Mouse (Mus musculus) T-helper 1 cell (primary cell): ENCODE data around the gene Fam222b.
"Not testable (repeated sequence)": the region's sequence is repeated elsewhere in the genome, so short reads cannot be mapped to it uniquely, and the experiment has no call there.

ENCODE experiments used
- in situ Hi-C: fragments of 300-600 bp; cut with MboI, MseI; formaldehyde crosslinking; loops from one replicate; pipeline ENCODE4 v1.15.1; 2025; ENCODE audit warnings: high pct_unique_total_duplicates

Gene Fam222b

DNA sequence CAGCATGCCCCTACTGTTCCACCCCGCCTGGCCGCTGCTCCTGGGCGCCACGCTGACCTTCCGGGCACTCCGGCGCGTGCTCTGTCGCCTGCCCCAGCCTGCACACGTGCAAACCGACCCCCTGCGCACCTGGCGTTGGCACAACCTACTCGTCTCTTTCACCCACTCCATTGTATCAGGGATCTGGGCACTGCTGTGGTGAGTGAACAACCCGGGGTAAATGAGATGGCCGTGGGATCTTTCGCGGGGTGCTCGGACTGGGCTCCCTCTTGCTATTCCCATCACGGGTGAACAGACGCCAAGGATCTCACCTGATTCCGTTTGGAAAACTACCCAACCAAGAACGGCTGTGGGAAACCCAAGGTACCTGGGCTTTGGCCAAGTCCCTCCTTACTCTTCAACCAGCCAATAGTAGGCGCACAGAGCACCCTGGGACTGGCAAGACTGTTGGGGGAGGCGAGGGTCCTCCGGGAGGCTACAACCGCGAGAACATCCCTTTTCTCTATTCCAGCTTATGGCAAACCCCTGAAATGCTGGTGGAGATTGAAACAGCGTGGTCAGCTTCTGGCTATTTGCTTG is 84.5 kb downstream of the Fam222b start:
- in situ Hi-C loops: no loop called here

DNA sequence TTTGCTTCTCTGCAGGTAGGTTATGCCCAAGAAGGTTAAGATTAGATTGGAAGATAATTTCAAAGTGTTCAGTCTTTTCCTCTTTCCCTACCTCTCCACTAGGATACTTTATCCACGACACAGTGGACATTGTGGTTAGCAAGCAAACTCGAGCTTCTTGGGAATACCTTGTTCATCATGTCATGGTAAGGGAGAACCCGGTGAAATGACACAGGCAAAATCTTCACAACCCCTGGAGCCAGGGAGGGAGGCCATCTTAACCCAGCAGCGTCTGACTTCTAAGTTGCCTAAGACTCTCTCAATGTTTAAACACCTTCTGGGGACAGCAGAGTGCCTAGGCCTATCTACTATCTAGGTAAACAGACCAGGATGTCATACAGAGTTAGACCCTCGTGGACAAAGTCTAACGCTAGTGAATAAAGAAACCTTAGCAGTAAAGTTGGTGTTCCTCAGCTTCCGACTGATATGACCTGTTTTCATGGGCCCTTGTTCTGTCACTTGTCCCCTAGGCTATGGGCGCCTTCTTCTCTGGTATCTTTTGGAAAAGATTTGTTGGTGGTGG is 85.1 kb downstream of the Fam222b start:
- in situ Hi-C loops: no loop called here

DNA sequence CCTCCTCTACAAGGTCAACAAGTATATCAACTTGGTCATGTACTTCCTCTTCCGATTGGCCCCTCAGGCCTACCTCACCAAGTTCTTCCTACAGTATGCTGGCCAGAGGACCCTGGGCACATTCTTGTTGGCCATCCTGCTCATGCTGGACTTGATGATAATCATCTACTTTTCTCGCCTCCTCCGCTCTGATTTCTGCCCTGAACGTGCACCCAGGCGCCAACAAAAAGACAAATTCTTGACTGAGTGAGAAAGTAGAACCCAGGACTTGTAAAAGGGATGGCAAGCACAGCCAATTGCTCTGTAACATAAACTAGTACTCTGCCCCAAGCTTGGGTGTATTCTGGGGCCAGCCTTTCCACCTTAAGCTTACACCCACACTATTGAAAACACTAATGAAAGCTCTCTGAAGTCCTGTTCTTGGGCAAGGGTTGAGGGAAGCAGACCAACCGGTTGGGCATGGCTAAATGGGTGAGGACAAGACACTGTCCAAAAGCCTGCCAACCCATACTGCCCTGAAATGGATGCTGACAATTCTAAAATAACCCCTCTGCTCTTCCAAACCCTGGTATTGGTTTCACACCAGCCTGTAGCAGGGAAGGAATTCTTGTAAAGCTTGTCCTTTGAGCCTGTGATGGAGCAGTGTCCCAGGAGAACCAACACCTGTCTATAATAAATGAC is 85.8 kb downstream of the Fam222b start:
- in situ Hi-C loops: no loop called here

DNA sequence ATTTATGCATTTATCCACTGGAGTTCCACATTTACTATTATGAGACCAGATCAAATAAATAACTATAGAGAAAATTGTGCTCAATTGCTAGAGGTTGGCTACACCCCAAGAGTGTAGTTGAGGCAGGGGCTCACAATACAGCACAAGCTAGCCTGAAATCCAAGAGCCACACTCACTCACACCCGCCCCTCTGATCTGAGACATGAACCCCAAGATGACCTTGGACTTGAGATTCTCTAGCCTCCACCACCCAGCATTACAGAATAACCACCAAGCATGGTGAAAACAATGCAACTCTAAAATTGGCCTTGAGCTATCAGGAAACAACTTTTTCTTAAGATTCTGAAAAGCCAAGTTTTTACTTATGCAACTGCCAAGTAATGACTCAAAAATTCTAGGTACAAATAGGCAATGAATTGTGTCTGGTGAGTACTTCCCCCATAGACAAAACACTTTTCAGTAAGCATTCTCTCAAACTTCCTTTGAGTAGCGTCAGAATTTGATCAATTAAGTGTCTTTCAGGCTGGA is 87.4 kb downstream of the Fam222b start:
- in situ Hi-C loops: no loop called here

DNA sequence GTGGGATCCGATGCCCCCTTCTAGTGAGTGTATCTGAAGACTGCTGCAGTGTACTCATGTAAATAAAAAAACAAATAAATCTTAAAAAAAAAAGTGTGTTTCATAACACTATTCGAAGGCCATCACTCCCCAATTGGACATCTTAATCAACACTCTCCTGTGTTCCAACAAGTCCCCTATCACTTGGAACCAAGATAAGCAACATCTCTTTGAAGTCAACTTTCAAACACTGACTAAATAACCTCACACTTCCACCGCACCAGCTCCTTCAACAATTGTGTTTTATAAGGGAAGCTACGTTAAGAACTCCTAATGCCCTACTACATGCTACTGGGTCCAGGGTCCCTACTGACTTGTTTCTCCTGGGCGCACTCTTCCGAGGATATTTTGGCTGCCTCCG is 88.0 kb downstream of the Fam222b start:
- in situ Hi-C loops: no loop called here

DNA sequence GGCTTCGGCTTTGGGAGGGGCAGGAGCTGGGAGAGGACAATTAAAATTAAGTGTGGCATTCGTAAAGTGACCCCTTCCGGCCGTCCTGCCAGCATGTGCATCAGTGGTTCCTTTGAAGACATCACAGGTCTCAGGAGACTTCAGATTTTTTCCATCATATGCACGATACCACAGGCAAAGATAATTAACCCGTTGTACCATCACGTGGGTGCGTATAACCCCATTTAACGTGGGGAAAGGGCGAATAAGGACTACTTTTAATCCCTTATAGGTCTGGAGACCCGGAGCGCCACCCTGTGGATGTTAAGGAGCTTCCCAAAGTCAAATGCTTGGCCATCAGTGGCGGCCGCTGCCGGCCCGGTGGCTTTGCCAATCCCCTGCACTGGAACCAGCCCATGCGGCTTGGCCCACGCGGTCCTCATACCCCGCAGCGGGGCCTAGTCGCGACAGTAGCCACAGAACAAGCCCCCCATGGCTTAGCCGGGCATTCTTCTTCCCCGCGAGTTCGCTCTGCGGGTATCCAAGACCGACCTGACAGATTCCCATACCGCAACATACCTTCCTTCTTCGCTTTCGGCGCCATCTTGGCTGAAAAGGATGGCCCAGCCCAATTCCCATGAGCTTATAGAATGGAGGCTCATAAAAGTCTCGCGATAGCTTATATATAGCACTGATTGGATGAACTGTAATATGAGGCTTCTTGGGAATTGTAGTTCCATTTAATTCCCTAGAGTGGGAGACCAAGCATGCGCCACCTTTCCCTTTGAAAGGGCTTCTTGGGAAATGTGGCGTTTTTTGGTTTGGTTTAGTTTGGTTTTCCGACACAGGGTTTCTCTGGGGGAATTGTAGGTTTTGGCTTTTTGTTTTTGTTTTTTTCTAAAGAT is 88.7 kb downstream of the Fam222b start, which contains the start of gene Rpl23a:
Gene Rpl23a, minus strand, starts transcription at position 624 of the 884 bp plus-strand sequence.
- in situ Hi-C loops: no loop called here

DNA sequence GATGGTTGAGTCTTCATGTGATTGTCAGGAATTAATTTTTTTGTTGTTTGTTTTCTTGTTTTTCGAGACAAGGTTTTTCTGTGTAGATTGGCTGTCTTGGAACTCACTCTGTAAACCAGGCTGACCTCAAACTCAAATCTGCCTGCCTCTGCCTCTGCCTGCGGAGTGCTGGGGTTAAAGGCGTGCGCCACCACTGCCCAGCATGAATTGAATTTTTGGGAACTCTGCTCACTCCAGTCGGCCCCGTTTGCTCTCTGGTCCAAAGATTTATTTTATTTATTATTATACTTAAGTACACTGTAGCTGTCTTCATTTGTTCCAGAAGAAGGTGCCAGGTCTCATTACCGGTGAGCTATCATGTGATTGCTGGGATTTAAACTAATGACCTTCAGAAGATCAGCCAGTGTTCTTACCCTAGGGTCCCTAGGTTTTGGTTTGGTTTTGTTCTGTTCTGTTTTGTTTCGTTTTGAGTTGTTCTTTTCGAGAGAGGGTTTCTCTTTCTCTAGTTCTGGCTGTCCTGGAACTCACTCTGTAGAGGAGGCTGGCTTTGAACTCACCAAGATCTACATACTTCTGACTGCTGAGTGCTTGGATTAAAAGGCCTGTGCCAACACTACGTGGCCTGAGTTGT is 89.5 kb downstream of the Fam222b start:
- in situ Hi-C loops: no loop called here

DNA sequence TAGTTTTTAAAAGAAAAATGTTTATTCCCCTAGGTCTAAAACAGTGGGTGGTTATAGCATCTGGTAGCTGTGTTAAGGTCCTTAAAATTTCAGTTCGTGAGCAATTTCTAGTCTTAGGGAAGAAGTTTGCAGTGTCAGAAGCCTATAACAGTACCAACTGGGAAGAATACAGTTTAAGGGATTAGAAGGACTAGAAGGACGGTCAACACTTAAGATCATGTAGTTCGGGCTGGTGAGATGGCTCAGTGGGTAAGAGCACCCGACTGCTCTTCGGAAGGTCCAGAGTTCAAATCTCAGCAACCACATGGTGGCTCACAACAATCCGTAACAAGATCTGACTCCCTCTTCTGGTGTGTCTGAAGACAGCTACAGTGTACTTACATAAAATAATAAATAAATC is 90.2 kb downstream of the Fam222b start:
- in situ Hi-C loops: not testable (repeated sequence)

DNA sequence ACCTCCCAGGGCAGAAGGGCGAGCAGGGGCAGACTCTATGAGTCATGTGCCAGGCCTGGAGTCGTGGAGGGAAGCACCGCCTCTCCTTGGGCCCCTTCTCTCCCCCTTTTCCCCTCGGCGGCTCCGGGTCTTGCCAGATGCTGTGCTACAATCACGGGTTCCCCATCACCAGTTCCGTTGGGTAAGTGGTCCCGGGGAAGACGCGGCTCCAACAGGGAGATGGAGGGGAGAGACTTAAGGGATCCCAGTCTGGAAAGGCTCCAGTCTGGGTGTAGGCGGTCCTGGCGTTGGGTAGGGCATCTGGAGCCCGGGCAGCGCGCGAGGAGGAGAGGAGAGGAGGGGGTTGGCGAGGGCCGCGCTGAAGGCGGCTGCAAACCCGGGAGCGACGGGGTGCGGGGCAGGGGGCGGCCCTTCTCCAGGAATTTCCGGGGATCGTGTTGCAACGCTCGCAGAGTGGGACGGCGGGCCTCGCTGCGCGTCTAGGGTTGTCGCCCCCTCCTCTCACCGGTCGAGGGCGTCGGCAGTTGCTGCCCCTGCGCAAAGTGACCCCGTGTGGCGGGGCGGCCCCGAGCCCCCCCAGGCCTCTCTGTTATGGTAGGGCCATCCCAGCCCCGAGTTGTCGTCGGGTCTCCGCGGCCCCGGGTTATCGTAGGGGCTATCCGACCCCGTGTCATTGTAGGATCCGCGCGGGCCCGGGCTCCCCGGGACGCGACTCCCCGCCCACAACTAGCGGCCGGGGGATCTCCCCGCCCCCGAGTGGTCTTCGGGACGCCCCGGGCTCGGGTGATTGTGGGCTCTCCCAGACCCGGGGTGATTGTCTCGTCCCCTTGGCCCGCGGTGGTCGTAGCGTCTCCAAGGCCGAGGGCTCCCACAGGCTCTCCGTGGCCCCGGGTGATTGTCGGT is 94.1 kb downstream of the Fam222b start, which contains the start of gene Rab34:
Gene Rab34, plus strand, starts transcription at position 100 of the 903 bp plus-strand sequence.
- in situ Hi-C loops: no loop called here

DNA sequence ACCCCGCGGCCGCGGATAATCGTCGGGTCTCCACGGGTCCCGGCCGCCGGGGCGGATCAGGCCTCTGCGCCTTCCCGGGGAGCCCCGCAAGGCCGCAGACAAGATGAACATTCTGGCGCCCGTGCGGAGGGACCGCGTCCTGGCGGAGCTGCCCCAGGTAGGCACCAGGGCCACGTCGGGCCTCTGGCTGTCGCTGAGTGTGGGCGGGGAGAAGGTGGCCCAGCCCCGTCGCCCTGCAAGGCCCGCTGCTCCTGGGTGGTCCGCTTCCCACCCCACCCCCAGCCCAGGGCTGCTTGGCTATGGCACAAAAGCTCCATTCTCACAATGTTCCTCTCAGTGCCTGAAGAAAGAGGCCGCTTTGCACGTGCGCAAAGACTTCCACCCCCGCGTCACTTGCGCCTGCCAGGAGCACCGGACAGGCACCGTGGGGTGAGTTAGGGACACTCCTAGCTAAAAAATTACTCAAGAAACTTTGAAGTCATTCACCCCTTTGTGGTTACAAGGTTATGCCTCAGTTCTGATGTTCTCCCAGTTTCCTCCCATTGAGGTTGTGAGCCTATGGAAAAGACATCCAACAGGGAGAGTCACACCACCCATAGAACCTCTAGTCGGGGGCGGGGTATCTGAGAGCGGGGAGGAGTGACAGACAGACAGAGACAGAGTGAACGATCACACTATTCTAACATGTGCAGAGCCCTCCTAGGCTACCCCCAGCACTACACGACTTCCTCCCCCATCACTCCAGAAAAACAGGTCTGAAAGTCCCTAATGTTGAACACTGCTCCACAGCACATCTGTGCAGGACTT is 95.0 kb downstream of the Fam222b start:
- in situ Hi-C loops: no loop called here

DNA sequence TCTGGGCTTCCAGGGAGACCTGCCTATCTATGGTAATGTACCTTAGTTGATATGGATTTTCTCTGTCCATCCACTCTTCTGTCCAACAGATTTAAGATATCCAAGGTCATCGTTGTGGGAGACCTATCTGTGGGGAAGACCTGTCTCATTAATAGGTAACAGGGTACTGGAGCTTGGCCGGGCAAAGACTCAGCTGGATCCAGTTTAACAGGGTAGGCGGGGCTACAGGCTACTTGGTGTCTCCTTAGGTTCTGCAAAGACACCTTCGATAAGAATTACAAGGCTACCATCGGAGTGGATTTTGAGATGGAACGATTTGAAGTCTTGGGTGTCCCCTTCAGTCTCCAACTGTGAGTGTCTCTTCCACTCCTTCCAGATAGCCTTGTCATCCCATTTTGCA is 95.6 kb downstream of the Fam222b start:
- in situ Hi-C loops: no loop called here

DNA sequence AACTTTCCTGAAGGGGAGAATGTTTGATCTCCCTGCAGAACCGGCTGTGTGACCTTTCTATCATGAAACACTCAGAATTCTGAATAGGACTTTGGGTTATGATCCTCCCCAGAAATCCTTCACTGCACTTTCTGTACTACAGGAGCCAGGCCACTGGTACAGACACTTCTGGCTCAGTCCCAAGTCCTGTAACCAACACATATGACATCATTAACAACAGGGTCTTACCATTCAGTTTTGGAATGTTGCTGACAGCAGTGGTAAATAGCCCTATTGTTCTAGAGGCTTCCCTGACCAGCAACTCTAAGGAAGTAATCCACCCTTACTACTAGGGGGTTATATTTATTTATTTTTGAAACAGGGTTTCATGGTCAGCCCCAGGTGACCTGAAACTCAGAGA is 98.7 kb downstream of the Fam222b start, which contains the start of gene Proca1:
Gene Proca1, plus strand, starts transcription at position 280 of the 400 bp plus-strand sequence.
- in situ Hi-C loops: no loop called here

DNA sequence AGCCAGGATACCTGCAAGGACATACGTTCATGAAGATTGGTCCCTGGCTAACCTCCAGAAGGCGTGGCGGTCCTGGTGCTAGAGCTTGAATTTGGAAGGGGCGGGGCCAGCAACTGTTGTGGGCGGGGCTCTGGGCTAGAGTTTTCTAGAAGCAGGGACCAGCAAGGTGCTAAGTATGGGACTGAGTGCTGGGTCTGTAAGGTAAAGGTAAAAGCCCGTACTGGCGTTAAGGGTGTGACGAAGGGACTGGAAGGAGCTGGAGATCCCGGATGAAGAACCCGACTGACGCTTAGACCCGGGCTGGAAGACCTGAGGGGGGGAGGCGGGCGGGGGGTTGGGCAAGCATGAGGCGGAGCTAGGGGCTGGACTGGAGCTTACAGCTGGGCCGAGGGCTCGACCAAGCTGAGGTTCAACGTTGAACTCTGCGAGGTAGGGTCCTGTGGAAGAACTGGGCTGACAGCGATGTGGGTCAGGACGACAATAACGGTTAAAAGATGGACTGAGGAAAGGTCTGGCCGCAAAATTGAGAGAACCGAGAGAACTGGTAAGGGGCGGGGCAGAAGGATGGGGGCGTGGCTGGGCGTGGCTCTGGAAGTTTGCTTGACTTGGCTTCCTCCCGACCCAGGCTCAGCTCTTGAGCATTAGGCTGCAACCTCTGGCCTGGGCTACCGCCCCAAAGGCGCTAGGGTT is 100.1 kb downstream of the Fam222b start:
- in situ Hi-C loops: no loop called here

DNA sequence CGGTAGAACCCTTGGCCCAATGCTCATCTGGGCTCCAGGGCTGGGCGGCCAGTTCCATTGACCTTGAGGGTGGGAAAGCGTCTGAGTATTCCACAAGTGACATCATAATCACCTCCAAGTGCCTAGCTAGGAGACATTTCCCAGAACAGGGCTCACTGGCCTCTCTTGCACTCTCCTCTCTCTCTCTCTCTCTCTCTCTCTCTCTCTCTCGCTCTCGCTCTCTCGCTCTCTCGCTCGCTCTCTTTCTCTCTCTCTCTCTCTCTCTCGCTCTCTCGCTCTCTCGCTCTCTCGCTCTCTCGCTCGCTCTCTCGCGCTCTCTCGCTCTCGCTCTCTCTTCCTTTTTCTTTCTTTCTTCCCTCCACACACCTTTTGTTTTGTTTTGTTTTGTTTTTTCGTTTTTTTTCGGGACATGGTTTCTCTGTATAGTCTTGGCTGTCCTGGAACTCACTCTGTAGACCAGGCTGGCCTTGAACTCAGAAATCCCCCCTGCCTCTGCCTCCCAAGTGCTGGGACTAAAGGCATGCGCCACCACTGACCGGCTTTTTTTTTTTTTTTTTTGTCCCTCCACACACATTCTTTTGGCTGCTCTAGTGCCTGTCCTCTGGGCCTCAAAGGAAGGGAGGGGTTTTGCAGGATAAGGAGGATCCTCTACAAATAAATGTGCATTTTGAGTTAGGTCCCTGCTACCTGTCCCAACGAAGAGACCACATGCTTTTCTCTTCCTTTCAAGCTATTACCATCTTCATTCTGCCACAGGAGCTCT is 100.8 kb downstream of the Fam222b start:
- in situ Hi-C loops: no loop called here

DNA sequence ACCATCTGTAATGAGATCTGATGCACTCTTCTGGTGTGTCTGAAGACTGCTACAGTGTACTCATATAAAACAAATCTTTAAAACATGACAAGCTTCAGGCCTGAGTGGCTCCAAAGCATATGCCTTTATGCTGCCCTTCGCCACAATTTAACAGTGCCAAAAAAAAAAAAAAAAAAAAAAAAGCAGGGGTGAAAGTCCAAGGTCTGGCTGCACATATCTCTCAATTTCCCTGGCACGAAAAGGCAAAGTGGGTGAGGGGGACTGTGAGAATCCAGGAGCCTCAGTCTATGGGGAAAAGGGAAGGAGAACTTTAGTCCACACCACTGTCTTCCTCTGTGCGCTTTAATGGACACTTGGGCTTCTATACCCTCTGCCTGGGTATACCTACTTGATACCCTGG is 107.9 kb downstream of the Fam222b start:
- in situ Hi-C loops: no loop called here

DNA sequence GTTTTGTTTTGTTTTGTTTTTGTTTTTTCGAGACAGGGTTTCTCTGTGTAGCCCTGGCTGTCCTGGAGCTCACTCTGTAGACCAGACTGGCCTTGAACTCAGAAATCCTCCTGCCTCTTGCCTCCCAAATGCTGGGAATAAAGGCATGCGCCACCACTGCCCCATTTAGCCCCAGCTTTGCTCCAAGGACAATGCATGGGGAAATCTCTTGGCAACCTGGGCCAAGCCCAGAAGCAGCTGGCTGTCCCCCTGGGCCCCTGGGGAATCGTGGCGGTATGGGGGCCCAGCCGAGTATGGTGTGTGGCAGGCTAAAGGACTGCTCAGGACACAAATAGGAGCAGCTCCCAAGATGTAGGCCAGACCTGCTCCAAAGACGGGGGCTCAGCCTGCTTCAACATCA is 109.8 kb downstream of the Fam222b start:
- in situ Hi-C loops: no loop called here

DNA sequence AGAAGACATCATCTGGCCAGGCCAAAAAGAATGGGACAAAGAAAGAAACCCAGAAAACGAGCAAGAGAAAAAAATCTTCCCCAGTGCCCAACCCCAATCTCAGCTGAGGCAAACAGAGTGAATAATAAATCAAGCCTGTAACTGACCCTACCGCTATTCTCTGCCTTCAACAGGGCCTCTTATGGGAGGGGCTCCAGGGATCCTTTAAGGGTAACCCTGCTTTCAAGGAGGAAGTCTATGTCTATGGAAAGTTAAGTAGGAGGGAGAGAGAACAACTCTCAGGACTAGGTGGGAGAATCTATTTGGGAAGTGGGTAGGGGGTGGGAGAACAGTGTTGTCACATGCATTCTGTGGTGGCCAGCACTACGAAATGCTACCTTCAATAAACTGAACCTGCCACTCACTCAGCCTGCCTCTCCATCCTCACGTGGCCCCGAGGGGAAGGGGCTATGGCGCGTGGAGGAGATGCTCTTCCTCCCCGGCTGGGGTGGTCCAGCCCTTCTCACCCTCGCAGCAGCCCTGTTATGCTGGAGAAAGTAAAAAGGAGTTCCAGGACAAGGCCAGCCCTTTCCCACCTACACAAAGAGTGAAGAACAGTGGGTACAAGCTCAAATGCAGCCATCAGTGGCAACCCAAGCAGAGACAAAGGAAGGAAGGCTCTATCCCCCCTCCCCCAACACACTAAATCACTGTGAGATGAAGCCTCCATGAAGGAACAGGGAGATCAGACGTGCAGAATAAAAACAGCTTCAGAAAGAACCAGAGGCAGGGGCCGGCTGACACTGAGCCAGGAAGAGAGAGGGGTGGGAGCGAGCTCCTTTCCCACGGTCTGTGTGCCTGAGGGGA is 111.1 kb downstream of the Fam222b start:
- in situ Hi-C loops: no loop called here
